Mouse (Mus musculus): Measurements from ENCODE around the gene Ces3b. TPM values are rescaled to one million over a fixed set of nuclear protein-coding genes. Genes with fewer than 3 reads are reported as not detected.

Gene Ces3b
- polyA plus RNA-seq, 1 experiment from 2014 or later = not detected

- ATAC-seq (replicated peaks; ENCODE audit: insufficient number of reproducible peaks, low FRiP score, low TSS enrichment) = no peak
- 69% methylated on average over 3 of the region's 3 CpGs for WGBS (ENCODE audit: insufficient replicate concordance)
These were observed 20.7 kb downstream of the Ces3b start for GRCm38 (mm10) chr8:105104220-105104619.

GRCm38 (mm10) chr8:105129864-105130263, 46.3 kb downstream of the Ces3b start:
- Histone ChIP-seq H3K9me3 (replicated peaks; ENCODE audit: control insufficient read depth, low read length) (no peaks in the 10 kb centered on the region), H3K9ac (ENCODE audit: low read depth, low read length) (no peak overlapping the region), H3K4me1 (ENCODE audit: control insufficient read depth, insufficient read depth, low read length) (no peaks in the 10 kb centered on the region), H3K27me3 (ENCODE audit: control insufficient read depth, insufficient read depth, low read length) (no peaks in the 10 kb centered on the region), H3K4me2 (no peak overlapping the region), H3K27ac (ENCODE audit: low read depth, low read length) (no peak overlapping the region), H3K4me3 (ENCODE audit: low read depth, low read length) (no peak overlapping the region), H3K36me3 (ENCODE audit: control insufficient read depth, insufficient read depth, low read length) (no peaks in the 10 kb centered on the region)
- 72% methylated on average over 9 of the region's 9 CpGs for WGBS (ENCODE audit: insufficient replicate concordance)
- ATAC-seq (replicated peaks; ENCODE audit: insufficient number of reproducible peaks, low FRiP score, low TSS enrichment) = no peak

More at GRCm38 (mm10) chr8:105104220-105104619, 20.7 kb downstream of the Ces3b start:
- Histone ChIP-seq H3K36me3 (ENCODE audit: control insufficient read depth, insufficient read depth, low read length) (no peaks in the 10 kb centered on the region), H3K4me2 (no peak overlapping the region), H3K27me3 (ENCODE audit: control insufficient read depth, insufficient read depth, low read length) (no peaks in the 10 kb centered on the region), H3K9me3 (replicated peaks; ENCODE audit: control insufficient read depth, low read length) (no peaks in the 10 kb centered on the region), H3K9ac (ENCODE audit: low read depth, low read length) (no peak overlapping the region), H3K27ac (ENCODE audit: low read depth, low read length) (no peak overlapping the region), H3K4me1 (ENCODE audit: control insufficient read depth, insufficient read depth, low read length) (no peaks in the 10 kb centered on the region), H3K4me3 (ENCODE audit: low read depth, low read length) (no peak overlapping the region)

GRCm38 (mm10) chr8:105131509-105131908, 48.0 kb downstream of the Ces3b start, which contains the start of gene Ces4a:
Gene Ces4a, plus strand, starts transcription at chr8:105131800.
- Histone ChIP-seq H3K27me3 (ENCODE audit: control insufficient read depth, insufficient read depth, low read length) (no peaks in the 10 kb centered on the region), H3K27ac (ENCODE audit: low read depth, low read length) (no peak within 1 kb of the TSS), H3K4me1 (ENCODE audit: control insufficient read depth, insufficient read depth, low read length) (no peaks in the 10 kb centered on the region), H3K4me2 (no peak within 1 kb of the TSS), H3K9me3 (replicated peaks; ENCODE audit: control insufficient read depth, low read length) (no peaks in the 10 kb centered on the region), H3K9ac (ENCODE audit: low read depth, low read length) (no peak within 1 kb of the TSS), H3K4me3 (ENCODE audit: low read depth, low read length) (no peak within 1 kb of the TSS), H3K36me3 (ENCODE audit: control insufficient read depth, insufficient read depth, low read length) (no peaks in the 10 kb centered on the region)
- WGBS (ENCODE audit: insufficient replicate concordance) = 77% methylated on average over 5 of the region's 5 CpGs
- ATAC-seq (replicated peaks; ENCODE audit: insufficient number of reproducible peaks, low FRiP score, low TSS enrichment) = no peak

- no peaks in the 10 kb centered on the region for H3K9me3 ChIP-seq (replicated peaks; ENCODE audit: control insufficient read depth, low read length)
- no peak overlapping the region for H3K9ac ChIP-seq (ENCODE audit: low read depth, low read length)
- H3K4me2 ChIP-seq = no peak overlapping the region
- H3K27ac ChIP-seq (ENCODE audit: low read depth, low read length) = no peak overlapping the region
- no peaks in the 10 kb centered on the region for H3K36me3 ChIP-seq (ENCODE audit: control insufficient read depth, insufficient read depth, low read length)
- H3K4me1 ChIP-seq (ENCODE audit: control insufficient read depth, insufficient read depth, low read length) = 0 out of 2 replicates have a peak, but pooled peaks cover 2% of the 10 kb centered on the region
- 22% methylated on average over 4 of the region's 4 CpGs for WGBS (ENCODE audit: insufficient replicate concordance)
- H3K27me3 ChIP-seq (ENCODE audit: control insufficient read depth, insufficient read depth, low read length) = peaks cover 7% of the 10 kb centered on the region; the same call in 1 of the 2 replicates
- no peak overlapping the region for H3K4me3 ChIP-seq (ENCODE audit: low read depth, low read length)
- no peak for ATAC-seq (replicated peaks; ENCODE audit: insufficient number of reproducible peaks, low FRiP score, low TSS enrichment)
These were observed 54.9 kb downstream of the Ces3b start for GRCm38 (mm10) chr8:105138423-105138822.

GRCm38 (mm10) chr8:105142395-105142794, 58.8 kb downstream of the Ces3b start:
- 29% methylated on average over 19 of the region's 19 CpGs for WGBS (ENCODE audit: insufficient replicate concordance)
- peak overlapping the region; percentile 10; the same call in 1 of the 2 replicates for H3K4me3 ChIP-seq (ENCODE audit: low read depth, low read length)
- H3K9me3 ChIP-seq (replicated peaks; ENCODE audit: control insufficient read depth, low read length) = no peaks in the 10 kb centered on the region
- H3K27me3 ChIP-seq (ENCODE audit: control insufficient read depth, insufficient read depth, low read length) = peaks cover 7% of the 10 kb centered on the region; the same call in 1 of the 2 replicates
- no peak overlapping the region for H3K9ac ChIP-seq (ENCODE audit: low read depth, low read length)
- no peak for ATAC-seq (replicated peaks; ENCODE audit: insufficient number of reproducible peaks, low FRiP score, low TSS enrichment)
- 0 out of 2 replicates have a peak, but pooled peaks cover 2% of the 10 kb centered on the region for H3K4me1 ChIP-seq (ENCODE audit: control insufficient read depth, insufficient read depth, low read length)
- no peaks in the 10 kb centered on the region for H3K36me3 ChIP-seq (ENCODE audit: control insufficient read depth, insufficient read depth, low read length)
- peak overlapping the region; percentile 45 for H3K4me2 ChIP-seq
- no peak overlapping the region for H3K27ac ChIP-seq (ENCODE audit: low read depth, low read length)

Other genes starting within 250 kb of the Ces3b start
- gene Ces2c, start 236.7 kb upstream of the Ces3b start, polyA plus RNA-seq (2014; fragmentation: Nextera tagmentation; extraction: Ambion mirVana) = not detected in 2 replicates
- not detected in 2 replicates for gene Ces2e, start 157.5 kb upstream of the Ces3b start, polyA plus RNA-seq (2014; fragmentation: Nextera tagmentation; extraction: Ambion mirVana)
- not detected in 2 replicates for gene Ces2f, start 136.4 kb upstream of the Ces3b start, polyA plus RNA-seq (2014; fragmentation: Nextera tagmentation; extraction: Ambion mirVana)
- 0.56 and 0.62 TPM in 2 replicates for gene Ces2g, start 122.0 kb upstream of the Ces3b start, polyA plus RNA-seq (2014; fragmentation: Nextera tagmentation; extraction: Ambion mirVana)
- not detected in 2 replicates for gene Ces2h, start 82.9 kb upstream of the Ces3b start, polyA plus RNA-seq (2014; fragmentation: Nextera tagmentation; extraction: Ambion mirVana)
- gene Ces3a, start 35.2 kb upstream of the Ces3b start, polyA plus RNA-seq (2014; fragmentation: Nextera tagmentation; extraction: Ambion mirVana) = not detected in 2 replicates
- not detected in 2 replicates for gene Ces4a, start 48.0 kb downstream of the Ces3b start, polyA plus RNA-seq (2014; fragmentation: Nextera tagmentation; extraction: Ambion mirVana)
- 57.2 and 61.2 TPM in 2 replicates for gene Cbfb, start 86.9 kb downstream of the Ces3b start, polyA plus RNA-seq (2014; fragmentation: Nextera tagmentation; extraction: Ambion mirVana)
- gene D230025D16Rik, start 141.4 kb downstream of the Ces3b start, polyA plus RNA-seq (2014; fragmentation: Nextera tagmentation; extraction: Ambion mirVana) = 20.9 and 21.6 TPM in 2 replicates
- gene B3gnt9, start 171.4 kb downstream of the Ces3b start, polyA plus RNA-seq (2014; fragmentation: Nextera tagmentation; extraction: Ambion mirVana) = 8.6 and 10.0 TPM in 2 replicates
- 14.3 and 17.0 TPM in 2 replicates for gene Tradd, start 180.9 kb downstream of the Ces3b start, polyA plus RNA-seq (2014; fragmentation: Nextera tagmentation; extraction: Ambion mirVana)
- gene Fbxl8, start 180.9 kb downstream of the Ces3b start, polyA plus RNA-seq (2014; fragmentation: Nextera tagmentation; extraction: Ambion mirVana) = 2.3 and 2.8 TPM in 2 replicates
- gene Hsf4, start 186.0 kb downstream of the Ces3b start, polyA plus RNA-seq (2014; fragmentation: Nextera tagmentation; extraction: Ambion mirVana) = not detected in 2 replicates
- 1.8 and 2.0 TPM in 2 replicates for gene Nol3, start 192.4 kb downstream of the Ces3b start, polyA plus RNA-seq (2014; fragmentation: Nextera tagmentation; extraction: Ambion mirVana)
- 4.5 and 6.7 TPM in 2 replicates for gene 4931428F04Rik, start 206.1 kb downstream of the Ces3b start, polyA plus RNA-seq (2014; fragmentation: Nextera tagmentation; extraction: Ambion mirVana)
- gene Exoc3l, start 212.3 kb downstream of the Ces3b start, polyA plus RNA-seq (2014; fragmentation: Nextera tagmentation; extraction: Ambion mirVana) = 10.8 and 15.0 TPM in 2 replicates
- 70.7 and 81.9 TPM in 2 replicates for gene E2f4, start 213.9 kb downstream of the Ces3b start, polyA plus RNA-seq (2014; fragmentation: Nextera tagmentation; extraction: Ambion mirVana)
- gene Elmo3, start 221.8 kb downstream of the Ces3b start, polyA plus RNA-seq (2014; fragmentation: Nextera tagmentation; extraction: Ambion mirVana) = 2.9 and 4.2 TPM in 2 replicates
- gene Lrrc29, start 242.5 kb downstream of the Ces3b start, polyA plus RNA-seq (2014; fragmentation: Nextera tagmentation; extraction: Ambion mirVana) = 1.3 and 1.7 TPM in 2 replicates
- 83.5 and 88.7 TPM in 2 replicates for gene Tmem208, start 242.6 kb downstream of the Ces3b start, polyA plus RNA-seq (2014; fragmentation: Nextera tagmentation; extraction: Ambion mirVana)

Data from heart, embryonic 11.5 days (tissue).